Mouse (Mus musculus) hindbrain, embryonic 16.5 days (tissue): ENCODE results near the gene Exph5. TPM values are rescaled to one million over a fixed set of nuclear protein-coding genes. Genes with fewer than 3 reads are reported as not detected.

Source experiments
- ATAC-seq: fragments of 200-750 bp; cut with Nextera tagmentation; 2 replicates; pipeline ENCODE4 v1.8.0; 2017; ENCODE audit warnings: moderate TSS enrichment, moderate library complexity
- H3K27ac ChIP-seq: fragments of 300-500 bp; sonication (generic); 2 replicates; pipeline ENCODE4 v1.5.1; 2014; ENCODE audit warnings: low read depth, mild to moderate bottlenecking, control low read depth, low read length, moderate library complexity
- H3K27me3 ChIP-seq: fragments of 300-500 bp; sonication (generic); replicated peaks from 2 replicates; pipeline ENCODE4 v1.6.1; 2014; ENCODE audit warnings: low read length; ENCODE audit not compliant: control insufficient read depth, insufficient read depth
- H3K36me3 ChIP-seq: fragments of 300-500 bp; sonication (generic); 2 replicates; pipeline ENCODE4 v1.6.1; 2014; ENCODE audit warnings: mild to moderate bottlenecking, low read length, moderate library complexity, mixed read lengths; ENCODE audit not compliant: control insufficient read depth, insufficient read depth
- H3K4me1 ChIP-seq: fragments of 300-500 bp; sonication (generic); 2 replicates; pipeline ENCODE4 v1.6.1; 2014; ENCODE audit warnings: low read depth, low read length; ENCODE audit not compliant: control insufficient read depth, insufficient read depth
- H3K4me2 ChIP-seq: fragments of 300-500 bp; sonication (generic); 2 replicates; pipeline ENCODE4 v1.6.1; 2014; ENCODE audit warnings: mild to moderate bottlenecking, low read length, control low read depth, moderate library complexity
- H3K4me3 ChIP-seq: fragments of 300-500 bp; sonication (generic); 2 replicates; pipeline ENCODE4 v1.5.1; 2014; ENCODE audit warnings: mild to moderate bottlenecking, low read length, control low read depth, moderate library complexity
- H3K9ac ChIP-seq: fragments of 300-500 bp; sonication (generic); 2 replicates; pipeline ENCODE4 v1.6.1; 2014; ENCODE audit warnings: low read depth, mild to moderate bottlenecking, control low read depth, low read length, moderate library complexity
- H3K9me3 ChIP-seq: fragments of 300-500 bp; sonication (generic); 2 replicates; pipeline ENCODE4 v1.6.1; 2014; ENCODE audit warnings: mild to moderate bottlenecking, low read length, moderate library complexity; ENCODE audit not compliant: control insufficient read depth
- WGBS: fragments of 180-500 bp; shearing (Covaris S2); extraction: QIAGEN DNeasy Blood & Tissue Kit; methylation state at CpG from one replicate; pipeline ENCODE4 v1.1.7; 2014; 5-methylcytosine and 5-hydroxymethylcytosine counted together
- polyA plus RNA-seq: library from polyadenylated mRNA; unstranded; fragments of >200 nt; fragmentation: Nextera tagmentation; extraction: Ambion mirVana; gene quantifications from 2 replicates; pipeline ENCODE4 v1.2.1, GENCODE M21; 2015

The Exph5 gene
- polyA plus RNA-seq, 1 experiment from 2014 or later: 0.48 TPM

DNA sequence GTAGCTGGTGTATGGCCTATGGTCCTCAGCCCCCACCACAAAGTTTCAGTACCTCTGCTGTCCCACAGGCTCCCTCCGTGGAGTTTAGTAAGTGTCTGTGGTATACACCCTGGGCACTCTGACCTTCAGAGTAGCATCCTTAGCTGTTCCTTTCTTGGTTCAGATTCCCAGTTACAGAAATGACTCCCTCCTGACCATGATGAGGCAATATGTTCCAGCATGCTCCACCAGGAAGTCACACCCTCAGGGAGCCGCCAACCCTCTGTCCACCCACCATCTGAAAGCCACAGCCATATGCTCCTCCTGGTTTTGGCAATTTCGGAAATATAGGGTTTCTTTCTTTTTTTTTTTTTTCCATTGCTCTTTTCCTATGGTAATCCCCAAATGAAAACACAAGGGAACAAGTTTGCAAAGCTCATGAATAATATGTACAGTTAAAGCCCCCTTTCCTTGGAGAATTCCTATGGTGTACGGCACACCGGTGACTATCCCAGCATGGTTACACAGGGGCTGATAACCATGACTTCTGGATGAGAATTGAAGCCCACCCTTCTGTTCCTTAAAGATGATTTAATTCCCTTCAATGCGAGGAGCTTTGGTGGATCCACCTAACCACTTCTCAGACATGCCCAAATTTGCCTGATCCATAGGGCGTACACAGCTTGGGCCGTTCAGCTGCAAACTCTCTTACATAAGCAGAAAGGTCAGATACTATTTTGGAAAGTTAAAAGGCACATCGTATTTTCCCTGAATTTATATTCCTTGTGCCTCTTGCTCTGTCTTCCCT is 43.4 kb downstream of the Exph5 start:
- peaks cover 3% of the 10 kb centered on the region; the same call in 1 of the 2 replicates for H3K4me1 ChIP-seq
- WGBS: 91% methylated on average over 9 of the region's 9 CpGs
- no peak overlapping the region for H3K27ac ChIP-seq
- H3K36me3 ChIP-seq: no peaks in the 10 kb centered on the region
- H3K4me2 ChIP-seq: no peak overlapping the region
- no peaks in the 10 kb centered on the region for H3K27me3 ChIP-seq
- no peaks in the 10 kb centered on the region for H3K9me3 ChIP-seq
- no peak overlapping the region for H3K4me3 ChIP-seq
- no peak overlapping the region for H3K9ac ChIP-seq
- no peak for ATAC-seq

- Histone ChIP-seq H3K36me3 (no peaks in the 10 kb centered on the region), H3K4me1 (peaks cover 3% of the 10 kb centered on the region; the same call in 1 of the 2 replicates), H3K9me3 (0 out of 2 replicates have a peak, but pooled peaks cover 2% of the 10 kb centered on the region), H3K4me2 (no peak overlapping the region), H3K9ac (no peak overlapping the region), H3K4me3 (no peak overlapping the region), H3K27me3 (no peaks in the 10 kb centered on the region), H3K27ac (no peak overlapping the region)
- no peak for ATAC-seq
- 64% methylated on average over 3 of the region's 3 CpGs for WGBS
Observed at GRCm38 (mm10) chr9:53345728-53346127, 44.3 kb downstream of the Exph5 start.

DNA sequence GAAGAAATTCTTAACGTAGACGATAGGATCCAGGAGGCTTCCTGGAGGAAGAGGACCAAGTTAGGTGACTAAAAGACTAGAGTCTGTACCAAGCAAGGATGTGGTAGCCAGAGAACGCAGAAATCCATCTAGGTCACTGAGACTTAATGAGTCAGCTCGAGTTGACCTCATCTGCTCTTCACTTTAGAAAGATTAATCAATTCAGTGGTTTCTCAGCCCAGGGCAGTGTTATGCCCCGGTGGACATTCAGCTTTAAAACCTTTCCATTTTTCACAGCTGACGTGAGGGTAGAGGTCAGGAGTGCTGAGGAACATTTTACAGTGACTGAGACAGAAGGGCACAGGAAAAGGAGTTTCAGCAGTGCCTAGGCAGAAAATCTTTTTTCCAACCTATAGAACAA is 44.9 kb downstream of the Exph5 start:
- no peak overlapping the region for H3K27ac ChIP-seq
- H3K9me3 ChIP-seq: 0 out of 2 replicates have a peak, but pooled peaks cover 2% of the 10 kb centered on the region
- no peaks in the 10 kb centered on the region for H3K27me3 ChIP-seq
- H3K4me1 ChIP-seq: no peaks in the 10 kb centered on the region; the same call in 1 of the 2 replicates
- no peak overlapping the region for H3K4me3 ChIP-seq
- H3K9ac ChIP-seq: no peak overlapping the region
- ATAC-seq: no peak
- WGBS: 69% methylated on average over 6 of the region's 6 CpGs
- H3K4me2 ChIP-seq: no peak overlapping the region
- no peaks in the 10 kb centered on the region for H3K36me3 ChIP-seq

DNA sequence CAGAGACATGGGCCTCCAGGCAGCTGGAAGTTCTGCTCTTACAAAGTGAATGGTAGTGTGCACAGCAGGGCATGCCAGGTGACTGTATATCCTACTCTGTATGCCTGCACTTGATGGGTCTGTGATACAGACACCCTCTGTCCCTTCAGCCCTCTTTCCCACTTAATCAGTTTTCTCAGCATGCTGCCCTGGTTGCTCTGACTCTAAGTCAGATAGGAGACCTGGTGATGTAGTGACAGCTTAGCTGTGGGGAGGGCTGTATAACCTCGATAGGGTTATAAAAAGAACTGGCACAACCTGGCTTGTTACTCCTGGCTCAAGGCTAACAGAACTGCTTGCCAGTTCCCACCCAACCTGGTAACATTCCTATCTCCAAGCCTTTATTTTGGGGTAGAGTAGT is 47.7 kb downstream of the Exph5 start:
- no peak overlapping the region for H3K27ac ChIP-seq

DNA sequence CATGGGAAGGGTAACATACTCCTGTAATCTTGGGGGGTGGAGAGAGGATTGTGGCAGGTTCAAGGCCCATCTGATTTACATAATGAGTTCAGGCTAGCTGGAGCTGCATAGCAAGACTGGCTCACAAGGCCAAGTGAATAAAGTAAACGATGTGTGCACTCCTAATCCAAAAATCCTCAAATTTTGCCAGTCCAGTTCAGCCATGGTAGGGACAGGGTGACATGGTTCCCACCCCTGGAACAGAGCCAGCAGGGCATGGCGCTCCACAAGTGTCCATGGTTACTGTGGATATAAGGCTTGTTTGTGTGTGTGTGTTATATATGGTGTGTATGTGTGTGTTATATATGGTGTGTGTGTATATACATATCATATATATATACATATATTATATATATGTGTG is 48.9 kb downstream of the Exph5 start:
- H3K9me3 ChIP-seq: 0 out of 2 replicates have a peak, but pooled peaks cover 2% of the 10 kb centered on the region
- ATAC-seq: no peak
- no peaks in the 10 kb centered on the region for H3K4me1 ChIP-seq
- no peak overlapping the region for H3K27ac ChIP-seq
- H3K4me3 ChIP-seq: no peak overlapping the region
- no peak overlapping the region for H3K9ac ChIP-seq
- H3K4me2 ChIP-seq: no peak overlapping the region
- H3K36me3 ChIP-seq: no peaks in the 10 kb centered on the region
- 93% methylated on average over 2 of the region's 2 CpGs for WGBS
- no peaks in the 10 kb centered on the region for H3K27me3 ChIP-seq

More for the DNA sequence above, 47.7 kb downstream of the Exph5 start:
- no peak for ATAC-seq
- no peaks in the 10 kb centered on the region for H3K27me3 ChIP-seq
- H3K9ac ChIP-seq: no peak overlapping the region
- WGBS: 81% methylated on average over 1 of the region's 1 CpGs
- H3K4me3 ChIP-seq: no peak overlapping the region
- H3K9me3 ChIP-seq: 0 out of 2 replicates have a peak, but pooled peaks cover 2% of the 10 kb centered on the region
- H3K36me3 ChIP-seq: no peaks in the 10 kb centered on the region
- H3K4me1 ChIP-seq: no peaks in the 10 kb centered on the region
- no peak overlapping the region for H3K4me2 ChIP-seq

- no peaks in the 10 kb centered on the region for H3K27me3 ChIP-seq
- H3K4me3 ChIP-seq: no peak overlapping the region
- H3K9ac ChIP-seq: no peak overlapping the region
- H3K9me3 ChIP-seq: 0 out of 2 replicates have a peak, but pooled peaks cover 2% of the 10 kb centered on the region
- WGBS: 90% methylated on average over 6 of the region's 6 CpGs
- H3K4me1 ChIP-seq: no peaks in the 10 kb centered on the region
- no peak overlapping the region for H3K27ac ChIP-seq
- H3K4me2 ChIP-seq: no peak overlapping the region
- H3K36me3 ChIP-seq: no peaks in the 10 kb centered on the region
- no peak for ATAC-seq
Observed at GRCm38 (mm10) chr9:53351899-53352298, 50.4 kb downstream of the Exph5 start.

DNA sequence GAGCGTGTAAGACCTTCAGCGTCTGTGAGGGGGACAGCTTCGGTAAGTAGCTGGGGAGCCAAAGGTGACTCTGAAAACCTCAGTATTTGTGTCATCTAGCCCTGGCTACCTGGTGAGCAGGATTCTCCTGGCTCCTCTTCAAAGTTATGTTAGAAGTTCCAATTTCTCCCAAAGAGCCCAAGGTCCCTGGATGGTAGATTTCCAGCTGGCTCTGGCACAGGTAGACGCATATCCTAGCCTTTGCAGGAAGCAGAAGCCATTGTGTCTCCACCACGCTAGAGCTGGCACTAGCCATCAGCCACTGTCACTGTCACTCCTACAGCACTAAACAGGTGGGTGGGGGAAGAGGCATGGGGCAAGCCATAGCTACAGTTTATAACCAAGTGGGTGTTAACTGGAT is 51.7 kb downstream of the Exph5 start:
- H3K9ac ChIP-seq: no peak overlapping the region
- no peak overlapping the region for H3K27ac ChIP-seq
- H3K9me3 ChIP-seq: 0 out of 2 replicates have a peak, but pooled peaks cover 2% of the 10 kb centered on the region
- H3K4me2 ChIP-seq: no peak overlapping the region
- H3K4me3 ChIP-seq: no peak overlapping the region
- no peak for ATAC-seq
- no peaks in the 10 kb centered on the region for H3K27me3 ChIP-seq
- no peaks in the 10 kb centered on the region for H3K4me1 ChIP-seq
- no peaks in the 10 kb centered on the region for H3K36me3 ChIP-seq
- 91% methylated on average over 5 of the region's 5 CpGs for WGBS

DNA sequence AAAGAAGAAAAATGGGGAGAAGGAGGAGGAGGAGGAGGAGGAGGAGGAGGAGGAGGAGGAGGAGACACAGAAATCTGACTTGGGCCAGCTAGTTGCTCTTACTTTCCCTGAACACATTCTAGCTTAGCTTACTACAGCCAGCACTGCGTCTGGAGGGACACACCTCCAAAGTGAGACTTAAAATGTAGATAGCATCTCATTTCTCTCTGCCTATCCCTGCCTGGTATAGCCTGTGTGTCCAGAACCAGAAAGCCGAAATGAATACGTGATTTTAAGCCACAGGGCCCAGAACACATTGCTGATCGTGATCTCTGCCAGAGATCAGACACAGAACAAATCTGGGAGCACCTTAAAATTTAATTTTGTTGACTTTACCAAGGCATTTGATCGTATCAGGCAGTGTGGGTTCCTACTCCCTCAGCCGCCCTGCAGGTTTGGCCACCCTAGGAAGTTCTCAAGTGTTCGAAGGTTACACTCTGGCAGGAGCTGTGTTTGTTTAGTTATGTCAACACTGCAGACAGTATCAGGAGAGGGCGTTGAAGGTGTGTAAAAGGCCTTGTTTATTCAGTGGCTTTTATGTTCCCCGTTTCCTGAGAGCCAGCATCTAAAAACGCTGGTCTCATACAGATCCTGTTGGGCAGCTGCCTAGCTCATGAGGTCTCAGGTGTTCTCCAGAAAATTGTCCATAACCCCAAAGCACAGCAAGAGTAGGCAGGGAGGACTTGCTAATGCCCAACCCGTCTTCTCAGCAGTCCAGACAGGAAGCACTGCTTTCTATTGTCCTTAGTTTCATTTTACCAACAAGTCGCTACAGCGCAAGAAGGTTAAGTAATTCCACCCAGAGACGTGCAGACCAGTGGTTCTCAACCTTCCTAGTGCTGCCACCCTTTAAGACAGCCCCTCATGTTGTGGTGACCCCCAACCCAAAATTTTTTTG is 55.0 kb downstream of the Exph5 start:
- H3K9me3 ChIP-seq: no peaks in the 10 kb centered on the region
- H3K9ac ChIP-seq: no peak overlapping the region
- WGBS: 76% methylated on average over 14 of the region's 14 CpGs
- H3K27me3 ChIP-seq: no peaks in the 10 kb centered on the region
- H3K27ac ChIP-seq: no peak overlapping the region
- no peak overlapping the region for H3K4me3 ChIP-seq
- H3K4me2 ChIP-seq: no peak overlapping the region
- no peaks in the 10 kb centered on the region for H3K36me3 ChIP-seq
- ATAC-seq: no peak
- H3K4me1 ChIP-seq: no peaks in the 10 kb centered on the region

GRCm38 (mm10) chr9:53371339-53371738 is 69.9 kb downstream of the Exph5 start:
- ATAC-seq: no peak
- no peak overlapping the region for H3K9ac ChIP-seq

More at GRCm38 (mm10) chr9:53371339-53371738, 69.9 kb downstream of the Exph5 start:
- H3K27ac ChIP-seq: no peak overlapping the region
- 71% methylated on average over 3 of the region's 3 CpGs for WGBS
- no peaks in the 10 kb centered on the region for H3K36me3 ChIP-seq
- no peaks in the 10 kb centered on the region for H3K27me3 ChIP-seq
- H3K4me2 ChIP-seq: no peak overlapping the region
- H3K9me3 ChIP-seq: no peaks in the 10 kb centered on the region
- H3K4me1 ChIP-seq: no peaks in the 10 kb centered on the region
- H3K4me3 ChIP-seq: no peak overlapping the region
